8 mouse cellular contexts compared by ENCODE assay signal in the genomic region with DNA sequence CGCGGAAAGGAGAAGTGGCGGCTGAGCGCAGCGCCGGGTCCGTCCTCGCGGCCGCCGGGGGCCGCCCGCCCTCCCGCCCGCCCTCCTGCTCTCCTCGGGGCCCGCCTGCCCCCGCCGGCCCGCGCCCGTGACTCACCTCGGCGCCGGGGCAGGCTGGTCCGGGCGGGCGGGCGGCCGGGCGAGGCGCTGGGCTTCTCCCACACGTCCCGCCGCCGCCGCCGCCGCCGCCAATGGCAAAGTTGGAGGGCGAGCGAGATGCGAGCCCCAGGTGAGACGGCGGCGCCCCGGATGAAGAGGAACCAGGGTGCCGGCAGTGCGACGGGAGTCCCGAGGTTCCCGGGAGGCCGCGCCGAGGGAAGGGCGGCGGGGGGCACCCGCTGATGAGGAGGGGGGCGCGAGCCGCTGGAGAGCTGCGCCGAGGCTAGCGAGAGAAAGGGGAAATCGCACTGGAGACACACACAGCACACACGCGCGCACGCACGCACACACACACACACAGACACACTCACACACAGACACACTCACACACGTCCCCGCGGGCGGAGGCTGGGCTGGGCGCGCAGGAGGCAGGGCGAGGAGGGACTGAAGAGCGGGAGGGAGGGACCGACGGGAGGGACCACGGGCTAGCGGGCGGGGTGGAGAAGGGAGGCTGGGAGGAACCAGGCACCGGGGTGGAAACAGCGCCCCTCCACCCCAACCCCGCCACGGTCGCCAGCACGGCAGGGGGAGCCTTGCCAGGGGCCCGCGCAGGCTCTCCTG. TPM values are rescaled to one million over a fixed set of nuclear protein-coding genes. Genes with fewer than 3 reads are reported as not detected.
DNase-seq lines count a peak whose midpoint lies in the region; ATAC-seq and TF ChIP-seq lines count a peak whose summit lies in the region.

No protein-coding gene starts in this region.

- intact Hi-C loops in gastrocnemius, postnatal 36 days (cut with DNase I) = no loop called here

- H3K4me1 ChIP-seq in cortical plate, adult 2 months (ENCODE audit: control insufficient read depth, insufficient read depth, low read length) = no peaks in the 10 kb centered on the region
- peaks cover 37% of the 10 kb centered on the region for H3K4me1 ChIP-seq in liver, embryonic 12.5 days

- no peaks in the 10 kb centered on the region for H3K9me3 ChIP-seq in liver, embryonic 12.5 days (replicated peaks)

- H3K4me3 ChIP-seq in cortical plate, adult 2 months (ENCODE audit: insufficient read depth, low read length) = 0 out of 2 replicates have a peak overlapping the region, but pooled peaks have one; percentile 21
- H3K4me3 ChIP-seq in liver, embryonic 12.5 days = peak overlapping the region; percentile 66
- H3K4me3 ChIP-seq in myocyte = peak overlapping the region; percentile 41

- peak; percentile 49 for DNase-seq in layer of hippocampus, adult 9-11 months
- DNase-seq in layer of hippocampus, adult 9-10 months (ENCODE audit: low spot score) = no peak
- DNase-seq in gastrocnemius, postnatal 36 days = peak; percentile 55 to 77
- DNase-seq in testis, postnatal 10 days (ENCODE audit: low spot score) = peak; percentile 76

- TF ChIP-seq CTCF in cortical plate, adult 2 months (IDR thresholded peaks at IDR 0.05; ENCODE audit: extremely low read depth, insufficient read depth, low read length) = no peak

- peak overlapping the region; percentile 79 for H3K9ac ChIP-seq in liver, embryonic 12.5 days

- peak; percentile 88 for ATAC-seq in inflammation-experienced regulatory T-cells, adult 6 months
- peak; percentile 87 for ATAC-seq in liver, embryonic 12.5 days

- no peak overlapping the region for H3K27ac ChIP-seq in cortical plate, adult 2 months (ENCODE audit: insufficient read depth, low read length)
- peak overlapping the region; percentile 68 for H3K27ac ChIP-seq in liver, embryonic 12.5 days

- H3K4me2 ChIP-seq in liver, embryonic 12.5 days = peak overlapping the region; percentile 80
- H3K4me2 ChIP-seq in myocyte (ENCODE audit: low read depth) = peak overlapping the region; percentile 60

- peaks cover 24% of the 10 kb centered on the region for H3K79me2 ChIP-seq in myocyte (ENCODE audit: control insufficient read depth, insufficient read depth)

- H3K36me3 ChIP-seq in liver, embryonic 12.5 days = no peaks in the 10 kb centered on the region
- no peaks in the 10 kb centered on the region for H3K36me3 ChIP-seq in myocyte (ENCODE audit: control insufficient read depth, insufficient read depth)

- WGBS in liver, embryonic 12.5 days (ENCODE audit: insufficient replicate concordance) = 6% methylated on average over 42 of the region's 91 CpGs

- H3K27me3 ChIP-seq in liver, embryonic 12.5 days (replicated peaks) = peaks cover 25% of the 10 kb centered on the region
- H3K27me3 ChIP-seq in myocyte (ENCODE audit: control insufficient read depth, insufficient read depth, insufficient read length) = no peaks in the 10 kb centered on the region

- peak overlapping the region; percentile 21 for H3ac ChIP-seq in myocyte (ENCODE audit: control insufficient read depth, insufficient read length)

- TF ChIP-seq POLR2A in cortical plate, adult 2 months (IDR thresholded peaks at IDR 0.05; ENCODE audit: extremely low read depth, insufficient read depth, low read length) = no peak
- TF ChIP-seq POLR2A in myocyte (IDR thresholded peaks at IDR 0.05; ENCODE audit: insufficient read length, low read depth) = peak; percentile 87

TF ChIP-seq in myocyte, 11 proteins besides CTCF, POLR2A, EP300 and RAD21:
- TF ChIP-seq CEBPB (IDR thresholded peaks at IDR 0.05; ENCODE audit: insufficient read depth, poor library complexity, severe bottlenecking) = no peak
- TF ChIP-seq SRF (IDR thresholded peaks at IDR 0.05; ENCODE audit: control insufficient read depth, insufficient read length, low read depth) = no peak
- no peak for TF ChIP-seq USF1 (IDR thresholded peaks at IDR 0.05; ENCODE audit: low read depth)
- peak in 2 of 3 experiments; percentile 42 to 43 for TF ChIP-seq MYOG (IDR thresholded peaks at IDR 0.05; ENCODE audit: control insufficient read depth in 1 of 3, insufficient read depth in 1 of 3, insufficient read length in 2 of 3, low read depth in 2 of 3)
- no peak for TF ChIP-seq E2F4 (IDR thresholded peaks at IDR 0.05; ENCODE audit: insufficient read depth)
- TF ChIP-seq TCF12 (IDR thresholded peaks at IDR 0.05; ENCODE audit: insufficient read depth, poor library complexity, severe bottlenecking) = no peak
- no peak for TF ChIP-seq MAX (IDR thresholded peaks at IDR 0.05; ENCODE audit: low read depth)
- peak in 2 of 3 experiments; percentile 39 to 42 for TF ChIP-seq MYOD1 (IDR thresholded peaks at IDR 0.05; ENCODE audit: control insufficient read depth in 1 of 3, insufficient read length in 2 of 3, low read depth in 2 of 3)
- peak; percentile 88 for TF ChIP-seq POLR2AphosphoS2 (IDR thresholded peaks at IDR 0.05; ENCODE audit: insufficient read length, low read depth)
- peak; percentile 44 for TF ChIP-seq REST (IDR thresholded peaks at IDR 0.05; ENCODE audit: insufficient read depth, insufficient read length)
- no peak for TF ChIP-seq TCF3 (IDR thresholded peaks at IDR 0.05; ENCODE audit: insufficient read length, low read depth)

RNA-seq across cellular contexts. Expression of a gene that starts 9.0 kb away (rescaled TPM):
- polyA plus RNA-seq in cortical plate, adult 2 months (2012; rRNA removed) = 0.76 and 0.79 TPM in 2 replicates
- total RNA-seq in gastrocnemius, postnatal 36 days (2021) = 1 to 10 TPM; 1.9 to 2.0 TPM
- polyA plus RNA-seq in inflammation-experienced regulatory T-cells, adult 6 months (2017; shearing (Covaris generic)) = 10 to 100 TPM; 26.8 to 32.6 (median 28.2) TPM
- 4.0 and 4.3 TPM in 2 replicates for polyA plus RNA-seq in liver, embryonic 12.5 days (2016; fragmentation: Nextera tagmentation; extraction: Ambion mirVana)
- polyA plus RNA-seq in myocyte (2012; fragmentation: generic; extraction: Trizol) = 7.0 TPM

RNA-seq across cellular contexts. Expression of a gene that starts 59.4 kb away (rescaled TPM):
- 28.0 and 31.5 TPM in 2 replicates for polyA plus RNA-seq in cortical plate, adult 2 months (2012; rRNA removed)
- 10 to 100 TPM; 39.0 to 44.7 TPM for total RNA-seq in gastrocnemius, postnatal 36 days (2021)
- 10 to 100 TPM; 28.1 to 40.4 (median 33.4) TPM for polyA plus RNA-seq in inflammation-experienced regulatory T-cells, adult 6 months (2017; shearing (Covaris generic))
- 73.2 and 73.9 TPM in 2 replicates for polyA plus RNA-seq in liver, embryonic 12.5 days (2016; fragmentation: Nextera tagmentation; extraction: Ambion mirVana)
- 33.2 TPM for polyA plus RNA-seq in myocyte (2012; fragmentation: generic; extraction: Trizol)
